Mouse (Mus musculus) mesoderm, embryonic 11.5 days (tissue): ENCODE measurements around the gene Steap1.

Experiments used
- DNase-seq: peaks from one replicate; pipeline ENCODE4 v3.0.0-alpha.2; 2012; ENCODE audit warnings: low read depth, low spot score

Steap1 gene

DNA sequence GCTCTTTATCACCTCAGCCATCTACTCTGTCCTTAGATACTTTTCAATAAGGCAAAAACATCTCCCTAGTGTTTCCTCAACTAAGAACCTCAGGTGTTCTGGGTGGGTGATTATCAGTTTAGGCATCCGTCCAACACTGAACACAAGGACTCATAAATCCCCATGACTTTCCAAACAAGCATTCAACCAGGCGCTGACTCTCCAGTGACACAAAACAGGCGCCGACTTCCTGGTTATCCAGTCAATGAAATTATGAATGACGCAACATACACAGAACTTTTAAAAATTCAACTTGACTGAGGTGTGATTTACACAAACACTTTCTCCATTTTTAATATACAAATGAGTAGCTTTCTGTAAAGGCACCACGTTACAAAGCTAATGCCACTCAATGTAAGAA lies 60.9 kb downstream of the Steap1 start:
- DNase-seq = no peak

DNA sequence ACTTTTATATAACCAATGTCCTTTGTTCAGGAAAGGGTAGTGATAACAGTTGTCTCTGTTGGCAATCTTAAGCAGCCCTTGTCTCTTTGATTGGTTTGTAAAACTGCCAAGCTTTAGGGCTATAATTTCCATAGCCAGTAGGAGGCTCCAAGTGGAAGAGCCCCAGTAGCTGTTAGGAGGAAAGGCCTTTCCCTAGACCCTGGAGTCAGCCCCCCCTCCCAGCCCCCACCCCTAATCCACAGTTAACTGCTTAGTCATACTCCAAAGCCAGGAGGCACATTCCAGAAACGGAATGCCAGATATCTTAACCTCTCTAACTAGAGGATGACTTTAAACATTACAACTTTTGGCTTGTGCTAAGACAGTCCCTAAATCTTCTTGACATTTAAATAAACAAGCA lies 62.2 kb downstream of the Steap1 start:
- DNase-seq = peak; percentile 41
